Mouse (Mus musculus) myocyte (in vitro differentiated cells): ENCODE results near the gene Gatd1. TPM values are rescaled to one million over a fixed set of nuclear protein-coding genes. Genes with fewer than 3 reads are reported as not detected.

Experiments
- H3K27me3 ChIP-seq: one replicate; pipeline ENCODE4 v1.6.1; 2011; ENCODE audit not compliant: control insufficient read depth, insufficient read depth, insufficient read length
- H3K36me3 ChIP-seq: one replicate; pipeline ENCODE4 v1.6.1; 2011; ENCODE audit not compliant: control insufficient read depth, insufficient read depth
- H3K4me2 ChIP-seq: one replicate; pipeline ENCODE4 v1.6.1; 2011; ENCODE audit warnings: low read depth, control low read depth
- H3K4me3 ChIP-seq: one replicate; pipeline ENCODE4 v1.5.1; 2011; ENCODE audit warnings: mild to moderate bottlenecking, control low read depth, moderate library complexity
- H3K79me2 ChIP-seq: one replicate; pipeline ENCODE4 v1.6.1; 2011; ENCODE audit not compliant: control insufficient read depth, insufficient read depth
- H3ac ChIP-seq: one replicate; pipeline ENCODE4 v1.6.1; 2011; ENCODE audit not compliant: control insufficient read depth, insufficient read length
- CEBPB ChIP-seq: IDR thresholded peaks from 2 replicates; pipeline ENCODE4 v1.6.1; 2011; ENCODE audit warnings: mild to moderate bottlenecking, moderate library complexity; ENCODE audit not compliant: poor library complexity, insufficient read depth, severe bottlenecking
- E2F4 ChIP-seq: IDR thresholded peaks from one replicate; pipeline ENCODE4 v1.6.1; 2011; ENCODE audit warnings: mild to moderate bottlenecking, control low read depth, moderate library complexity; ENCODE audit not compliant: insufficient read depth
- MAX ChIP-seq: IDR thresholded peaks from one replicate; pipeline ENCODE4 v1.6.1; 2011; ENCODE audit warnings: low read depth, mild to moderate bottlenecking, control low read depth
- MYOD1 ChIP-seq, 3 experiments: IDR thresholded peaks; one replicate each; pipeline ENCODE4 v1.6.1; 2011; ENCODE audit warnings: control low read depth in 2 of 3, low read depth in 2 of 3, mild to moderate bottlenecking in 2 of 3, moderate library complexity in 1 of 3; ENCODE audit not compliant: insufficient read length in 2 of 3, control insufficient read depth in 1 of 3
- MYOG ChIP-seq, 3 experiments: IDR thresholded peaks; one replicate each; pipeline ENCODE4 v1.6.1; 2011; ENCODE audit warnings: control low read depth in 2 of 3, low read depth in 2 of 3, mild to moderate bottlenecking in 2 of 3; ENCODE audit not compliant: insufficient read length in 2 of 3, control insufficient read depth in 1 of 3, insufficient read depth in 1 of 3
- POLR2A ChIP-seq: IDR thresholded peaks from one replicate; pipeline ENCODE4 v1.6.1; 2011; ENCODE audit warnings: low read depth, mild to moderate bottlenecking, control low read depth, moderate library complexity; ENCODE audit not compliant: insufficient read length
- POLR2AphosphoS2 ChIP-seq: IDR thresholded peaks from one replicate; pipeline ENCODE4 v1.6.1; 2011; ENCODE audit warnings: low read depth, control low read depth; ENCODE audit not compliant: insufficient read length
- REST ChIP-seq: IDR thresholded peaks from one replicate; pipeline ENCODE4 v1.6.1; 2011; ENCODE audit warnings: mild to moderate bottlenecking, control low read depth, moderate library complexity; ENCODE audit not compliant: insufficient read depth, insufficient read length
- SRF ChIP-seq: IDR thresholded peaks from one replicate; pipeline ENCODE4 v1.6.1; 2011; ENCODE audit warnings: low read depth; ENCODE audit not compliant: control insufficient read depth, insufficient read length
- TCF12 ChIP-seq: IDR thresholded peaks from one replicate; pipeline ENCODE4 v1.6.1; 2011; ENCODE audit warnings: mild to moderate bottlenecking, control low read depth; ENCODE audit not compliant: poor library complexity, insufficient read depth, severe bottlenecking
- TCF3 ChIP-seq: IDR thresholded peaks from one replicate; pipeline ENCODE4 v1.6.1; 2011; ENCODE audit warnings: low read depth, control low read depth; ENCODE audit not compliant: insufficient read length
- USF1 ChIP-seq: IDR thresholded peaks from one replicate; pipeline ENCODE4 v1.6.1; 2011; ENCODE audit warnings: low read depth, mild to moderate bottlenecking, control low read depth, moderate library complexity
- polyA plus RNA-seq: library from polyadenylated mRNA; unstranded; fragments of >200 nt; fragmentation: generic; extraction: Trizol; gene quantifications from one replicate; pipeline ENCODE4 v1.2.1, GENCODE M21; 2012; ENCODE audit warnings: missing spikeins

The Gatd1 gene
- polyA plus RNA-seq, 1 experiment = 16.3 TPM

DNA sequence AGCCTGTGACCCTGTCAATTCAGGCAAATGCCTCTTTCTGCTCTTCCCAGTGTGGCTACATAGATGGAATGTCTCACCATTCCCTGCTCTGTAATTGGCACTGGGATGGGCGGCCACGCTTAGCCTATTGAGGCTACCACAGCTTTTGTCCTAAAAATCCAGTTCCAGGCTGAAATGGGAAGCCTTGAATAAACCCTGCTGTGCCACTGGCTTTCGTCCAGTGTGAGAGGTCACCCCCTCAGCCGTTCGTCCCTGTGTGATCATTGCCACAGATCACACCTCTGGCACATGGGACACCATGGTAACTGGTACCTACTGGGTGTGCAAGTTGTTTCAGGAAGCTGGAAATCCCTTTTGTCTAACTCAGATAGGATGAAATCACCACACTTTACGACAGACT lies 40.3 kb downstream of the Gatd1 start:
- H3K4me2 ChIP-seq = no peak overlapping the region
- H3K79me2 ChIP-seq = no peaks in the 10 kb centered on the region
- no peak overlapping the region for H3K4me3 ChIP-seq
- TF ChIP-seq CEBPB (no peak), POLR2AphosphoS2 (no peak), USF1 (no peak), MAX (no peak), POLR2A (no peak), MYOG (IDR thresholded peaks at IDR 0.05; ENCODE audit: control insufficient read depth in 1 of 3, insufficient read depth in 1 of 3, insufficient read length in 2 of 3, low read depth in 2 of 3) (no peak)
- H3K36me3 ChIP-seq = no peaks in the 10 kb centered on the region
- no peaks in the 10 kb centered on the region for H3K27me3 ChIP-seq
- H3ac ChIP-seq = no peak overlapping the region

DNA sequence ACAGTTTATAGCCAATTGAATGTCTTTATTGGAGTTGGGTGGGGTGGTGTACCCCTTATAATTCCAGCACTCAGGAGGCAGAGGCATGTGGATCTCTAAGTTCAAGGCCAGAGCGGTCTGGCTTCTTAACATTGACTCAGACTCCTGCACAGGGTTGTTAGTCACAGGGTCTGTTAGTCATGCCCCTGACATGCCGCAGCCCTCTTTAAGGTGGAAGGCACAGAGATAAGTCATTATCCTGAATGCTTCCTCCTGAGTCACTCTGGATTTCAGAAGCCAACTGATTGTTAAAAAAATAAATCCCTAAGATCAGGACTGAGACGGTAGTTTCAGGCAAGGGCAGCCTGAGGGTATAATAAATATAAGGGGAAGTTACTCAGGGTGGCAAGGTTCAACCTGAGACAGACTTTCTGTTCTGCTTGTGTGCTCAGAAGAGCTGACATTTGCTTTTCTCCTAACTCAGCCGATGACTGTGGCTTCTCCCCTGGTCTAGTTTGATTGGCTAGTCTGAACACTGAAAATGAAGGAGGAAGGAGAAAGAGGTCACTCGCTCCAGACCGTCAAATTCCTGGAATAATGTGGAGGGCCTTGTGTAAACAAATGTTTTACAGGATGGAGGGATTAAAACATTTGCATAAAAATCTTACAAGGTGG lies 41.9 kb downstream of the Gatd1 start:
- TF ChIP-seq TCF12 (no peak), MYOG (IDR thresholded peaks at IDR 0.05; ENCODE audit: control insufficient read depth in 1 of 3, insufficient read depth in 1 of 3, insufficient read length in 2 of 3, low read depth in 2 of 3) (no peak)
- Histone ChIP-seq H3ac (no peak overlapping the region), H3K79me2 (no peaks in the 10 kb centered on the region), H3K27me3 (no peaks in the 10 kb centered on the region), H3K4me2 (peak overlapping the region; percentile 59), H3K36me3 (no peaks in the 10 kb centered on the region), H3K4me3 (no peak overlapping the region)

DNA sequence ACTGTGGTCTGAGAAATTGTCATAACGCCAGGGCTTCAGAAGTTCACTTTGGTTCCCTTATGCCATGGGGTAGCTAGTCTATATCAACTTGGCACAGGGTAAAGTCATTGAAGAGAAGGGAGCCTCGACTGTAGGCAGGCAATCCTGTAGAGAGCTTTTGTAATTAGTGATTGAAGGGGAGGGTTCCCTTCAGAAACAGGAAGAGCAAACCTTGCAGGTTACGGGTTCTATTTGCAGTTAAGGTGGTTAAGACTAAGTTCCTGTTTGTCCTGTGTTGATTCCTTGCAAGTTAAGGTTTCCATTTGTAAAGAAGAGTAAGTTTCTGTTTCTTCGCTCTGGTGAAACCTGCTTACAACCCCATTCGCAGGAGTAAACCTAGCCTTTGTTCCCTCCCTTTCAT lies 44.0 kb downstream of the Gatd1 start:
- H3ac ChIP-seq = no peak overlapping the region
- H3K79me2 ChIP-seq = no peaks in the 10 kb centered on the region
- TF ChIP-seq TCF3 (no peak), MYOG (IDR thresholded peaks at IDR 0.05; ENCODE audit: control insufficient read depth in 1 of 3, insufficient read depth in 1 of 3, insufficient read length in 2 of 3, low read depth in 2 of 3) (no peak), USF1 (no peak), REST (no peak), MYOD1 (IDR thresholded peaks at IDR 0.05; ENCODE audit: control insufficient read depth in 1 of 3, insufficient read length in 2 of 3, low read depth in 2 of 3) (no peak), POLR2A (no peak), E2F4 (no peak), MAX (no peak), TCF12 (no peak), SRF (no peak), POLR2AphosphoS2 (no peak), CEBPB (no peak)
- H3K4me3 ChIP-seq = no peak overlapping the region
- no peaks in the 10 kb centered on the region for H3K36me3 ChIP-seq
- H3K4me2 ChIP-seq = no peak overlapping the region
- peaks cover 5% of the 10 kb centered on the region for H3K27me3 ChIP-seq

DNA sequence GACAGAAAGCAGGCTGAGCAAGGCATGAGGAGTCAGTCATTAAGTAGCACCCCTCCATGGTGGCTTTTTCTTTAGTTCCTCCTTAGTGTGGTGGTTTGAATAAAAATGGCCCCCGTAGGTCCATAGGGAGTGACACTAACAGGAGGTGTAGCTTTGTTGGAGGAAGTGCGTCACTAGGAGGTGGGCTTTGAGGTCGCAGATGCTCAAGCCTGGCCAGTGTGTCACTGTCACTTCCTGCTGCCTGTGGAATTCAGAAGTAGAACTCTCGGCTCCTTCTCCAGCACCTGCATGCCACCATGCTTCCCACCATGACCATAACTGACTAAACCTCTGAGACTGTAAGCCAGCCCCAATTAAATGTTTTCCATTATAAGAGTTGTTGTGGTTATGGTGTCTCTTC lies 46.6 kb downstream of the Gatd1 start:
- no peak overlapping the region for H3ac ChIP-seq
- no peaks in the 10 kb centered on the region for H3K79me2 ChIP-seq
- TF ChIP-seq MYOG (IDR thresholded peaks at IDR 0.05; ENCODE audit: control insufficient read depth in 1 of 3, insufficient read depth in 1 of 3, insufficient read length in 2 of 3, low read depth in 2 of 3) = no peak
- no peak for TF ChIP-seq MYOD1 (IDR thresholded peaks at IDR 0.05; ENCODE audit: control insufficient read depth in 1 of 3, insufficient read length in 2 of 3, low read depth in 2 of 3)
- TF ChIP-seq E2F4 = no peak
- TF ChIP-seq TCF3 = no peak
- TF ChIP-seq REST = no peak
- no peak for TF ChIP-seq TCF12
- TF ChIP-seq CEBPB = no peak
- TF ChIP-seq POLR2A = no peak
- no peak for TF ChIP-seq POLR2AphosphoS2
- TF ChIP-seq USF1 = no peak
- no peak for TF ChIP-seq SRF
- no peak for TF ChIP-seq MAX
- peaks cover 10% of the 10 kb centered on the region for H3K27me3 ChIP-seq
- no peaks in the 10 kb centered on the region for H3K36me3 ChIP-seq
- no peak overlapping the region for H3K4me2 ChIP-seq
- H3K4me3 ChIP-seq = no peak overlapping the region

DNA sequence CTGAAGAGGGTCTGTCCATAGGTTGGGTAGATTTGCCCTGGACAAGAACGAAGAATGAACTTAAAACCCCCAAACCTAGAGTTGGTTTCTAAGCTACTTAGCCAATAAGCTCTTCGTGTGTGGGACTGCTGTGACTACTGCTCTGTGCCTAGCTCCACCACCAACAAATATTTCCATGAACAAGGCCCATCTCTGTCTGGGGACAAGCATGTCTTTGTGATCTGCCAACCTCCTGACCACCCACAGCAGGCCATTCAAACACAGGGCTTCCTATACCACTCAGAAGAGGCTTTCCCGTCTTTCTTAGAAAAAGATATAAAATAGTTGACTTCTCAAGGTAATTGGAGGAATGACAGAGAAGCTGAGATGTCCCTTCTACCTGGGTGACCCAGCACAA lies 48.9 kb downstream of the Gatd1 start:
- H3K4me3 ChIP-seq = no peak overlapping the region
- TF ChIP-seq REST (no peak), USF1 (no peak), MYOG (IDR thresholded peaks at IDR 0.05; ENCODE audit: control insufficient read depth in 1 of 3, insufficient read depth in 1 of 3, insufficient read length in 2 of 3, low read depth in 2 of 3) (no peak), MAX (no peak), TCF3 (no peak), MYOD1 (IDR thresholded peaks at IDR 0.05; ENCODE audit: control insufficient read depth in 1 of 3, insufficient read length in 2 of 3, low read depth in 2 of 3) (no peak), POLR2AphosphoS2 (no peak), SRF (no peak), POLR2A (no peak), CEBPB (no peak), TCF12 (no peak), E2F4 (no peak)
- peaks cover 14% of the 10 kb centered on the region for H3K27me3 ChIP-seq
- no peaks in the 10 kb centered on the region for H3K36me3 ChIP-seq
- H3K79me2 ChIP-seq = no peaks in the 10 kb centered on the region
- no peak overlapping the region for H3K4me2 ChIP-seq
- no peak overlapping the region for H3ac ChIP-seq
